Mouse (Mus musculus) spleen, adult 2 months (tissue): ENCODE measurements around the gene Colq.

ENCODE experiments used
- CTCF ChIP-seq: fragments of 200-500 bp; IDR thresholded peaks from 2 replicates; pipeline ENCODE4 v1.5.1; 2011; ENCODE audit warnings: mild to moderate bottlenecking, inconsistent platforms; ENCODE audit not compliant: insufficient read depth, insufficient read length, insufficient replicate concordance; ENCODE audit errors: extremely low read depth
- POLR2A ChIP-seq: fragments of 200-500 bp; IDR thresholded peaks from 2 replicates; pipeline ENCODE4 v1.6.1; 2011; ENCODE audit warnings: low read depth, low read length, inconsistent platforms

DNA sequence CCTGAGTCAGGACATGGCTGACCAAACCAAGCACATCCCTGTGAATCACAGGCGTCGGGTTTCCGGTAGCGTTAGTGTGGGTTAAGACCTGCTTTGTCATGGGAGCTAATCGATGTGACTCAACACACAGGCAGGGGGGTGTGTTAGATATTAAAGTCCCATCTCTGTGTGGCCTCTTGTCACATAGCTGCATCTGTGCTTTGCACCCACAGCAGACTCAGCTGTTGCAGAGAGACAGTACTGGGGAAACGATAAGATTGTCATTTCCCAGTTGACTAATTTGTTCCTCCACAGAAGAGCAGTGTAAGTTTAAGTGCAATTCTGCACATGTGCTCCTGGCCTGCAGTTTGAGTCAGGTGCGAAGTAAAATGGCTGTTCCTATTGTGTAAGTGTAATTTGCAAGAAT lies 94.9 kb downstream of the Colq start:
- TF ChIP-seq POLR2A (no peak), CTCF (no peak)
